Mouse (Mus musculus) activated CD4-positive, CD25-positive, alpha-beta regulatory T cell, adult 4 months (primary cell): ENCODE measurements around the gene Foxp3. TPM values are rescaled to one million over a fixed set of nuclear protein-coding genes. Genes with fewer than 3 reads are reported as not detected.

Experiments
- ATAC-seq: one replicate; pipeline ENCODE4 v1.8.0; 2017
- polyA plus RNA-seq, 2 experiments: library from polyadenylated mRNA; unstranded; fragments of 100-300 nt; shearing (Covaris generic); gene quantifications; one replicate each; pipeline ENCODE4 v1.2.1; 2017

The Foxp3 gene
- polyA plus RNA-seq, 2 experiments from 2014 or later: 31.5 to 37.6 TPM

GRCm38 (mm10) chrX:7617889-7618551, 44.6 kb downstream of the Foxp3 start:
- peak; percentile 84 for ATAC-seq

- ATAC-seq: no peak
These were observed 59.1 kb downstream of the Foxp3 start for GRCm38 (mm10) chrX:7632560-7632959.

GRCm38 (mm10) chrX:7635101-7635500, 61.7 kb downstream of the Foxp3 start:
- no peak for ATAC-seq

GRCm38 (mm10) chrX:7638401-7639091, 65.1 kb downstream of the Foxp3 start, which contains the start of gene Syp:
Gene Syp, plus strand, starts transcription at chrX:7638471.
- ATAC-seq: peak; percentile 84

GRCm38 (mm10) chrX:7639536-7640325, 66.3 kb downstream of the Foxp3 start:
- ATAC-seq: no peak

GRCm38 (mm10) chrX:7640785-7641184, 67.3 kb downstream of the Foxp3 start:
- no peak for ATAC-seq

Other genes with a start within 250 kb of the Foxp3 start
- under 1 TPM; 0.18 to 0.25 TPM for gene Usp27x, start 197.8 kb upstream of the Foxp3 start, polyA plus RNA-seq
- 1 to 10 TPM; 4.4 to 6.5 TPM for gene Ppp1r3f, start 639 bp downstream of the Foxp3 start, polyA plus RNA-seq
- 1 to 10 TPM; 7.3 to 9.1 TPM for gene Ccdc22, start 31.9 kb downstream of the Foxp3 start, polyA plus RNA-seq
- not detected for gene Cacna1f, start 33.4 kb downstream of the Foxp3 start, polyA plus RNA-seq
- 1 to 10 TPM; 5.8 to 7.5 TPM for gene Syp, start 64.8 kb downstream of the Foxp3 start, polyA plus RNA-seq
- gene Prickle3, start 83.6 kb downstream of the Foxp3 start, polyA plus RNA-seq: 1 to 10 TPM; 6.3 TPM
- 100 to 1,000 TPM; 196 to 200 TPM for gene Plp2, start 97.7 kb downstream of the Foxp3 start, polyA plus RNA-seq
- gene Magix, start 107.6 kb downstream of the Foxp3 start, polyA plus RNA-seq: not detected
- gene Gpkow, start 123.5 kb downstream of the Foxp3 start, polyA plus RNA-seq: 10 to 100 TPM; 44.6 to 54.1 TPM
- 10 to 100 TPM; 38.9 to 48.2 TPM for gene Wdr45, start 140.7 kb downstream of the Foxp3 start, polyA plus RNA-seq
- not detected for gene Gm45208, start 148.6 kb downstream of the Foxp3 start, polyA plus RNA-seq
- 10 to 100 TPM; 34.0 to 36.1 TPM for gene Praf2, start 154.8 kb downstream of the Foxp3 start, polyA plus RNA-seq
- gene Ccdc120, start 177.3 kb downstream of the Foxp3 start, polyA plus RNA-seq: under 1 TPM in 1 of 2 experiments, not detected in 1; 0.20 TPM
- 10 to 100 TPM in 1 of 2 experiments, 1 to 10 TPM in 1; 9.1 to 14.7 TPM for gene Tfe3, start 188.9 kb downstream of the Foxp3 start, polyA plus RNA-seq
- gene Gripap1, start 216.1 kb downstream of the Foxp3 start, polyA plus RNA-seq: 10 to 100 TPM; 46.6 to 58.8 TPM
- gene Kcnd1, start 248.6 kb downstream of the Foxp3 start, polyA plus RNA-seq: under 1 TPM; 0.49 to 0.50 TPM